8 mouse cellular contexts compared by ENCODE assay signal in the genomic region with DNA sequence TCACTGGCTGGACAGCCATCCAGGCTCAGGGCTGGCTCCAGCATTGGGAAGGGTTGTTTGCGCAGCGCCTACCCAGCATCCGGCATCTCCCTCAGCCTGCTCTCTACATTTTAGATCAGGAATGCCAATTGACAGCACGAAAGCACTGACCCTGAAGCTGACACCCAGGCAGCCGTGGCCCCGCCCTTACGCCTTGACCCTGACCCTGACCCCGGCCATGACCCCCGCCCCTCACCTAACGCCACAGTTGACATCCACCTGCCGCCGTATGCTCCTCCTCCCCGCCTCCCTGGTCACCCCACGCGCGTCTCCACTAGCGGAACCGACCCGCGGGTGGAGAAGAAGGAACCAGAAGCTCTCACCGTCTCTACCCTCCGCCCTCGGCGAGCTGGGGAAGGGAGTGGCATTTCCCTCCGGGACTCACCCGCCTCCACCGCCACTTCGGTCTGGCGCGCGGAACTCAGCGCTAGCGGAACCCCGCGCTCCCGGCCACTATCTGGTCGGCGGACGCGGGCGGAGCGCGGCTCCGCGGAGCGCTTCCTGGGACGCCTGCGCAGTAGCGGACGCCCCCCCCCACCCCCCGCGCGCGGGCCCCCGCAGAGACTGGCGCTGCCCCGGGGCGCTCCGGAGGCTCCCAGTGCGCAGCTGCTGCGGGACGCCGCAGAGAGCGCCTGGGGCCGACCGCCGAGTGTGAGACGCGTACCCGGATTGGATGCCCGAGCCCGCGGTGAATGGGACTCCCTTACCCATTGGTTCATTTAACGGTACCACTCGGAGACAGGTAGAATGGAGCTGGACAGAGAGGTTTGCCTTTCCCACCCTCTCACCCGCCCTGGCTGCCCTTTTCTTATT. TPM values are rescaled to one million over a fixed set of nuclear protein-coding genes. Genes with fewer than 3 reads are reported as not detected.
DNase-seq lines count a peak whose midpoint lies in the region; ATAC-seq and TF ChIP-seq lines count a peak whose summit lies in the region.

TSS of gene Enpp4 (minus strand) at position 523 of the 852 bp plus-strand sequence.

- H3K9ac ChIP-seq in heart, embryonic 11.5 days (ENCODE audit: low read depth, low read length): peak within 1 kb of the TSS; percentile 73
- H3K9ac ChIP-seq in kidney, embryonic 16.5 days (replicated peaks; ENCODE audit: low read length): peak within 1 kb of the TSS; percentile 74
- H3K9ac ChIP-seq in liver, adult 2 months (ENCODE audit: low read depth, low read length): peak within 1 kb of the TSS; percentile 80

- H3K36me3 ChIP-seq in erythroblast, embryonic 14.5 days (ENCODE audit: control insufficient read depth): peaks cover 19% of the 10 kb centered on the region
- H3K36me3 ChIP-seq in heart, embryonic 11.5 days (ENCODE audit: control insufficient read depth, insufficient read depth, low read length): no peaks in the 10 kb centered on the region
- no peaks in the 10 kb centered on the region for H3K36me3 ChIP-seq in kidney, embryonic 16.5 days (ENCODE audit: insufficient read depth, low read length)
- H3K36me3 ChIP-seq in liver, adult 2 months (ENCODE audit: control insufficient read depth, insufficient read depth, low read length): no peaks in the 10 kb centered on the region

- H3K79me2 ChIP-seq in liver, adult 2 months (ENCODE audit: control insufficient read depth, insufficient read depth, low read length): 0 out of 2 replicates have a peak, but pooled peaks cover 2% of the 10 kb centered on the region

- peak within 1 kb of the TSS; percentile 92 for H3K4me3 ChIP-seq in erythroblast, embryonic 14.5 days (replicated peaks)
- peak within 1 kb of the TSS; percentile 62 for H3K4me3 ChIP-seq in heart, embryonic 11.5 days (ENCODE audit: low read depth, low read length)
- H3K4me3 ChIP-seq in kidney, embryonic 16.5 days (ENCODE audit: low read length): peak within 1 kb of the TSS; percentile 76
- peak within 1 kb of the TSS; percentile 80 for H3K4me3 ChIP-seq in liver, adult 2 months (ENCODE audit: insufficient read depth, low read depth, low read length)

- no peak within 1 kb of the TSS for H3K27ac ChIP-seq in heart, embryonic 11.5 days (ENCODE audit: low read depth, low read length)
- H3K27ac ChIP-seq in kidney, embryonic 16.5 days (ENCODE audit: low read length): no peak within 1 kb of the TSS
- peak within 1 kb of the TSS; percentile 83 for H3K27ac ChIP-seq in liver, adult 2 months (replicated peaks; ENCODE audit: insufficient read depth, low read depth, low read length)

- under 1% methylated on average over 69 of the region's 76 CpGs for WGBS in heart, embryonic 11.5 days (ENCODE audit: insufficient replicate concordance)
- WGBS in kidney, embryonic 16.5 days: under 1% methylated on average over 71 of the region's 76 CpGs
- under 1% methylated on average over 75 of the region's 76 CpGs for WGBS in liver, adult 2 months

- H3K9me3 ChIP-seq in erythroblast, embryonic 14.5 days (ENCODE audit: control insufficient read depth, low read length): no peaks in the 10 kb centered on the region
- no peaks in the 10 kb centered on the region for H3K9me3 ChIP-seq in heart, embryonic 11.5 days (replicated peaks; ENCODE audit: control insufficient read depth, low read length)
- H3K9me3 ChIP-seq in kidney, embryonic 16.5 days (ENCODE audit: low read length): no peaks in the 10 kb centered on the region

- no peak for TF ChIP-seq CTCF in liver, adult 2 months (IDR thresholded peaks at IDR 0.05; ENCODE audit: low read depth, low read length)

- peak; percentile 90 for DNase-seq in CD4-positive helper T cell, adult 2 months (ENCODE audit: low read depth, low spot score)
- DNase-seq in brain, embryonic 18.5 days (ENCODE audit: low read depth, low spot score): peak; percentile 76
- peak; percentile 78 for DNase-seq in liver, adult 2 months (ENCODE audit: extremely low read depth, low read depth, low spot score)
- peak; percentile 79 to 82 for DNase-seq in spleen, postnatal 36 days (ENCODE audit: low spot score in 2 of 2)

- no peaks in the 10 kb centered on the region for H3K27me3 ChIP-seq in erythroblast, embryonic 14.5 days (ENCODE audit: control insufficient read depth)
- no peaks in the 10 kb centered on the region; the same call in 1 of the 2 replicates for H3K27me3 ChIP-seq in heart, embryonic 11.5 days (ENCODE audit: control insufficient read depth, insufficient read depth, low read length)
- H3K27me3 ChIP-seq in kidney, embryonic 16.5 days (ENCODE audit: insufficient read depth, low read length): no peaks in the 10 kb centered on the region
- H3K27me3 ChIP-seq in liver, adult 2 months (ENCODE audit: control insufficient read depth, insufficient read depth, low read length): no peaks in the 10 kb centered on the region

- TF ChIP-seq POLR2A in liver, adult 2 months (IDR thresholded peaks at IDR 0.05; ENCODE audit: extremely low read depth, insufficient read depth, low read length): 0 out of 2 replicates have a peak, but pooled peaks have one; percentile 32

- H3K4me1 ChIP-seq in erythroblast, embryonic 14.5 days (ENCODE audit: control insufficient read depth): peaks cover 36% of the 10 kb centered on the region
- peaks cover 3% of the 10 kb centered on the region; the same call in 1 of the 2 replicates for H3K4me1 ChIP-seq in heart, embryonic 11.5 days (ENCODE audit: control insufficient read depth, insufficient read depth, low read length)
- peaks cover 6% of the 10 kb centered on the region; the same call in 1 of the 2 replicates for H3K4me1 ChIP-seq in kidney, embryonic 16.5 days (ENCODE audit: insufficient read depth, low read length)
- peaks cover 8% of the 10 kb centered on the region for H3K4me1 ChIP-seq in liver, adult 2 months (ENCODE audit: control insufficient read depth, insufficient read depth, low read length)

- H3K4me2 ChIP-seq in heart, embryonic 11.5 days: peak within 1 kb of the TSS; percentile 81
- H3K4me2 ChIP-seq in kidney, embryonic 16.5 days (replicated peaks; ENCODE audit: low read depth, low read length): peak within 1 kb of the TSS; percentile 99

- ATAC-seq in heart, embryonic 11.5 days (replicated peaks; ENCODE audit: insufficient number of reproducible peaks, low FRiP score, low TSS enrichment): peak; percentile 97
- ATAC-seq in kidney, embryonic 16.5 days (ENCODE audit: low FRiP score, low TSS enrichment): peak; percentile 99
- ATAC-seq in monocyte, adult 5-6 weeks (replicated peaks; ENCODE audit: insufficient number of reproducible peaks, low FRiP score, low TSS enrichment, poor library complexity, severe bottlenecking): peak; percentile 85

RNA-seq across cellular contexts. Expression of gene Enpp4, which starts in this region (rescaled TPM):
- polyA plus RNA-seq in erythroblast, embryonic 14.5 days (2012): 0.04 and 0.05 TPM in 2 replicates
- polyA plus RNA-seq in heart, embryonic 11.5 days (2014; fragmentation: Nextera tagmentation; extraction: Ambion mirVana): 6.8 and 8.3 TPM in 2 replicates
- 5.6 and 5.7 TPM in 2 replicates for polyA plus RNA-seq in kidney, embryonic 16.5 days (2015; fragmentation: Nextera tagmentation; extraction: Ambion mirVana)
- total RNA-seq in liver, adult 2 months (2014; rRNA removed): 6.1 and 7.7 TPM in 2 replicates
- 2.4 and 2.6 TPM in 2 replicates for polyA plus RNA-seq in liver, adult 2 months (2012; rRNA removed)
- 9.7 to 31.6 TPM (median 12.8 TPM) in 3 replicates for total RNA-seq in monocyte, adult 5-6 weeks (2017)
